Mouse (Mus musculus) MEL (cell line): ENCODE measurements around the gene Tirap. TPM values are rescaled to one million over a fixed set of nuclear protein-coding genes. Genes with fewer than 3 reads are reported as not detected.

Experiments
- DNase-seq: peaks from one replicate; pipeline ENCODE4 v3.0.0; 2011; ENCODE audit warnings: low read depth, low spot score
- H3K27ac ChIP-seq: 2 replicates; pipeline ENCODE4 v1.5.1; 2012; ENCODE audit warnings: low read depth, mild to moderate bottlenecking, control low read depth, low read length, moderate library complexity; ENCODE audit not compliant: control insufficient read depth
- H3K27me3 ChIP-seq, 2 experiments: fragments of 150-350 bp in 1 of 2; sonication (generic) in 1 of 2; 2 replicates each; pipeline ENCODE4 v1.6.1; 2012; ENCODE audit warnings: low read length in 2 of 2, mild to moderate bottlenecking in 2 of 2, improper control_type of control experiment in 1 of 2, moderate library complexity in 1 of 2; ENCODE audit not compliant: insufficient read depth in 2 of 2, control insufficient read depth in 1 of 2
- H3K36me3 ChIP-seq, 2 experiments: 2 replicates each; pipeline ENCODE4 v1.6.1; 2012 to 2014; ENCODE audit warnings: low read length in 2 of 2, improper control_type of control experiment in 1 of 2, inconsistent platforms in 1 of 2, mild to moderate bottlenecking in 1 of 2; ENCODE audit not compliant: insufficient read depth in 2 of 2, control insufficient read depth in 1 of 2
- H3K4me1 ChIP-seq, 2 experiments: fragments of 150-350 bp in 1 of 2; sonication (generic) in 1 of 2; 2 replicates each; pipeline ENCODE4 v1.6.1; 2012; ENCODE audit warnings: low read length in 2 of 2, improper control_type of control experiment in 1 of 2, mild to moderate bottlenecking in 1 of 2; ENCODE audit not compliant: insufficient read depth in 2 of 2, control insufficient read depth in 1 of 2
- H3K4me3 ChIP-seq, 2 experiments: fragments of 150-350 bp in 1 of 2; sonication (generic) in 1 of 2; 2 replicates each; pipeline ENCODE4 v1.5.1; 2012; ENCODE audit warnings: low read depth in 2 of 2, low read length in 2 of 2, mild to moderate bottlenecking in 2 of 2, moderate library complexity in 2 of 2, control low read depth in 1 of 2, improper control_type of control experiment in 1 of 2; ENCODE audit not compliant: control insufficient read depth in 1 of 2, insufficient read depth in 1 of 2
- H3K79me2 ChIP-seq: 2 replicates; pipeline ENCODE4 v1.6.1; 2012; ENCODE audit warnings: mild to moderate bottlenecking, low read length, moderate library complexity; ENCODE audit not compliant: control insufficient read depth, poor library complexity, insufficient read depth
- H3K9ac ChIP-seq: 2 replicates; pipeline ENCODE4 v1.6.1; 2012; ENCODE audit warnings: low read depth, mild to moderate bottlenecking, control low read depth, low read length, moderate library complexity; ENCODE audit not compliant: control insufficient read depth, poor library complexity, severe bottlenecking
- H3K9me3 ChIP-seq: fragments of 150-350 bp; sonication (generic); replicated peaks from 2 replicates; pipeline ENCODE4 v1.6.1; 2012; ENCODE audit warnings: mild to moderate bottlenecking, low read length, improper control_type of control experiment, moderate library complexity; ENCODE audit not compliant: insufficient read depth
- BHLHE40 ChIP-seq: IDR thresholded peaks from 2 replicates; pipeline ENCODE4 v1.6.1; 2012; ENCODE audit warnings: low read depth, mild to moderate bottlenecking, inconsistent platforms, low read length, improper control_type of control experiment, borderline replicate concordance
- CHD1 ChIP-seq: IDR thresholded peaks from 2 replicates; pipeline ENCODE4 v1.6.1; 2012; ENCODE audit warnings: low read depth, mild to moderate bottlenecking, inconsistent platforms, low read length, improper control_type of control experiment
- E2F4 ChIP-seq: IDR thresholded peaks from 2 replicates; pipeline ENCODE4 v1.6.1; 2011; ENCODE audit warnings: low read depth, low read length, improper control_type of control experiment, borderline replicate concordance
- ELF1 ChIP-seq: IDR thresholded peaks from 2 replicates; pipeline ENCODE4 v1.6.1; 2014; ENCODE audit warnings: low read depth, mild to moderate bottlenecking, inconsistent platforms, low read length, improper control_type of control experiment, moderate library complexity
- EP300 ChIP-seq, 2 experiments: IDR thresholded peaks; 2 replicates each; pipeline ENCODE4 v1.6.1; 2011; ENCODE audit warnings: improper control_type of control experiment in 2 of 2, low read length in 2 of 2, low read depth in 1 of 2, mild to moderate bottlenecking in 1 of 2
- GABPA ChIP-seq: IDR thresholded peaks from 2 replicates; pipeline ENCODE4 v1.6.1; 2012; ENCODE audit warnings: low read depth, mild to moderate bottlenecking, inconsistent platforms, low read length, improper control_type of control experiment, moderate library complexity
- JUND ChIP-seq: IDR thresholded peaks from 2 replicates; pipeline ENCODE4 v1.6.1; 2011; ENCODE audit warnings: low read depth, mild to moderate bottlenecking, improper control_type of control experiment, low read length
- KAT2A ChIP-seq: conservative IDR thresholded peaks from 2 replicates; pipeline ENCODE4 v1.6.1; 2012; ENCODE audit warnings: low read depth, low read length, improper control_type of control experiment, inconsistent platforms
- MAFK ChIP-seq: IDR thresholded peaks from 2 replicates; pipeline ENCODE4 v1.6.1; 2011; ENCODE audit warnings: low read depth, mild to moderate bottlenecking, low read length, improper control_type of control experiment, borderline replicate concordance
- MEF2A ChIP-seq: IDR thresholded peaks from 2 replicates; pipeline ENCODE4 v1.6.1; 2014; ENCODE audit warnings: low read depth, mild to moderate bottlenecking, inconsistent platforms, low read length, improper control_type of control experiment; ENCODE audit not compliant: poor library complexity, insufficient replicate concordance, severe bottlenecking; ENCODE audit errors: extremely low read depth
- MYB ChIP-seq: IDR thresholded peaks from 2 replicates; pipeline ENCODE4 v1.6.1; 2011; ENCODE audit warnings: mild to moderate bottlenecking, low read depth, low read length, improper control_type of control experiment
- NELFE ChIP-seq: IDR thresholded peaks from 2 replicates; pipeline ENCODE4 v1.6.1; 2011; ENCODE audit warnings: low read depth, low read length, improper control_type of control experiment
- NRF1 ChIP-seq: IDR thresholded peaks from 2 replicates; pipeline ENCODE4 v1.6.1; 2014; ENCODE audit warnings: low read depth, mild to moderate bottlenecking, inconsistent platforms, low read length, improper control_type of control experiment, moderate library complexity; ENCODE audit not compliant: poor library complexity, insufficient read depth, severe bottlenecking
- POLR2A ChIP-seq, 2 experiments: IDR thresholded peaks; 2 replicates each; pipeline ENCODE4 v1.6.1; 2011 to 2012; ENCODE audit warnings: low read length in 2 of 2, mild to moderate bottlenecking in 2 of 2, control low read depth in 1 of 2, improper control_type of control experiment in 1 of 2, low read depth in 1 of 2, moderate library complexity in 1 of 2; ENCODE audit not compliant: control insufficient read depth in 1 of 2, insufficient read depth in 1 of 2, poor library complexity in 1 of 2
- POLR2AphosphoS2 ChIP-seq: IDR thresholded peaks from 2 replicates; pipeline ENCODE4 v1.6.1; 2011; ENCODE audit warnings: low read length, improper control_type of control experiment
- RAD21 ChIP-seq: IDR thresholded peaks from 2 replicates; pipeline ENCODE4 v1.6.1; 2011; ENCODE audit warnings: mild to moderate bottlenecking, low read depth, low read length, improper control_type of control experiment
- SIN3A ChIP-seq: IDR thresholded peaks from 2 replicates; pipeline ENCODE4 v1.6.1; 2012; ENCODE audit warnings: low read length, improper control_type of control experiment, inconsistent platforms
- SMC3 ChIP-seq: IDR thresholded peaks from 2 replicates; pipeline ENCODE4 v1.6.1; 2011; ENCODE audit warnings: low read depth, low read length, improper control_type of control experiment
- TAL1 ChIP-seq: IDR thresholded peaks from 2 replicates; pipeline ENCODE4 v1.6.1; 2012; ENCODE audit warnings: mild to moderate bottlenecking, inconsistent platforms, low read length, moderate library complexity, mixed read lengths
- TBP ChIP-seq: IDR thresholded peaks from 2 replicates; pipeline ENCODE4 v1.8.0; 2011; ENCODE audit warnings: low read depth, low read length, improper control_type of control experiment
- USF1 ChIP-seq: IDR thresholded peaks from 2 replicates; pipeline ENCODE4 v1.6.1; 2014; ENCODE audit warnings: low read depth, mild to moderate bottlenecking, inconsistent platforms, low read length, improper control_type of control experiment, moderate library complexity
- USF2 ChIP-seq, 2 experiments: IDR thresholded peaks; 2 replicates each; pipeline ENCODE4 v1.6.1; 2011 to 2012; ENCODE audit warnings: improper control_type of control experiment in 2 of 2, low read length in 2 of 2, borderline replicate concordance in 1 of 2, inconsistent platforms in 1 of 2, low read depth in 1 of 2, mild to moderate bottlenecking in 1 of 2; ENCODE audit not compliant: insufficient read depth in 1 of 2
- ZC3H11A ChIP-seq: IDR thresholded peaks from 2 replicates; pipeline ENCODE4 v1.6.1; 2012; ENCODE audit warnings: low read depth, mild to moderate bottlenecking, inconsistent platforms, low read length, improper control_type of control experiment
- ZKSCAN1 ChIP-seq: IDR thresholded peaks from 2 replicates; pipeline ENCODE4 v1.6.1; 2012; ENCODE audit warnings: low read depth, mild to moderate bottlenecking, inconsistent platforms, low read length, improper control_type of control experiment, moderate library complexity
- ZMIZ1 ChIP-seq: IDR thresholded peaks from 2 replicates; pipeline ENCODE4 v1.6.1; 2012; ENCODE audit warnings: low read depth, mild to moderate bottlenecking, inconsistent platforms, low read length, improper control_type of control experiment, moderate library complexity
- ZNF384 ChIP-seq: IDR thresholded peaks from 2 replicates; pipeline ENCODE4 v1.6.1; 2012; ENCODE audit warnings: low read depth, mild to moderate bottlenecking, inconsistent platforms, low read length, improper control_type of control experiment
- polyA plus RNA-seq, 2 experiments: library from polyadenylated mRNA; stranded (reverse) in 1 of 2; unstranded in 1 of 2; fragments of >175 nt in 1 of 2; fragments of >200 nt in 1 of 2; gene quantifications; 2 replicates each; pipeline versions ENCODE4 v1.2.1 to v1.2.4; 2012; ENCODE audit warnings: low replicate concordance in 2 of 2, low read depth in 1 of 2; ENCODE audit not compliant: insufficient read length in 2 of 2, insufficient read depth in 1 of 2, missing spikeins in 1 of 2
- total RNA-seq: library from RNA; depleted of rRNA; stranded (reverse); fragments of 300-350 nt; gene quantifications from 2 replicates; pipeline ENCODE4 v1.2.3, GENCODE M21; 2012

Gene Tirap
- total and polyA plus RNA-seq, 3 experiments, result 2.4 to 5.3 TPM; not detected in 1

GRCm38 (mm10) chr9:35210542-35211474, 10.7 kb upstream of the Tirap start, which contains the start of gene Foxred1 (continued):
- TF ChIP-seq EP300 (IDR thresholded peaks at IDR 0.05; ENCODE audit: low read depth in 1 of 2, low read length in 2 of 2) (no peak), KAT2A (no peak; the same call in 1 of the 2 replicates), ELF1 (peak; percentile 89), MYB (no peak), POLR2AphosphoS2 (peak; percentile 96)

- H3K9ac ChIP-seq, result no peak overlapping the region
- H3K4me3 ChIP-seq, result no peak overlapping the region
- H3K36me3 ChIP-seq, result peaks cover 8 to 19% of the 10 kb centered on the region in 2 experiments
- no peak overlapping the region for H3K27ac ChIP-seq
- TF ChIP-seq TBP, result no peak
- no peak for TF ChIP-seq SIN3A
- TF ChIP-seq NELFE, result no peak
- TF ChIP-seq USF1, result no peak
- peaks cover 10 to 11% of the 10 kb centered on the region in 2 experiments for H3K4me1 ChIP-seq
- no peaks in the 10 kb centered on the region for H3K27me3 ChIP-seq
- H3K9me3 ChIP-seq, result no peaks in the 10 kb centered on the region
- DNase-seq, result no peak
- peaks cover 1% of the 10 kb centered on the region; the same call in 1 of the 2 replicates for H3K79me2 ChIP-seq
Observed at GRCm38 (mm10) chr9:35204421-35204820, 4.3 kb upstream of the Tirap start.

GRCm38 (mm10) chr9:35203536-35203935, 3.4 kb upstream of the Tirap start:
- peak overlapping the region; percentile 24; the same call in 1 of the 2 replicates for H3K9ac ChIP-seq
- no peaks in the 10 kb centered on the region for H3K9me3 ChIP-seq
- H3K27me3 ChIP-seq, result no peaks in the 10 kb centered on the region
- peaks cover 1% of the 10 kb centered on the region; the same call in 1 of the 2 replicates for H3K79me2 ChIP-seq
- peak; percentile 81 for DNase-seq
- H3K4me3 ChIP-seq, result no peak overlapping the region
- H3K36me3 ChIP-seq, result peaks cover 5 to 19% of the 10 kb centered on the region in 2 experiments
- H3K4me1 ChIP-seq, result peaks cover 10 to 11% of the 10 kb centered on the region in 2 experiments
- peak overlapping the region; percentile 61 for H3K27ac ChIP-seq
- TF ChIP-seq NRF1 (no peak), ZNF384 (no peak), MAFK (no peak), KAT2A (no peak), SMC3 (no peak), TBP (0 out of 2 replicates have a peak, but pooled peaks have one; percentile 30), USF2 (IDR thresholded peaks at IDR 0.05; ENCODE audit: borderline replicate concordance in 1 of 2, insufficient read depth in 1 of 2, low read depth in 1 of 2, low read length in 2 of 2) (no peak), EP300 (IDR thresholded peaks at IDR 0.05; ENCODE audit: low read depth in 1 of 2, low read length in 2 of 2) (peak; percentile 50 to 61; a peak in 3 of 4 replicates), RAD21 (no peak), ZKSCAN1 (no peak), E2F4 (no peak), BHLHE40 (no peak), ELF1 (peak; percentile 61; the same call in 1 of the 2 replicates), CHD1 (no peak), MEF2A (no peak), GABPA (no peak), TAL1 (peak; percentile 58), SIN3A (0 out of 2 replicates have a peak, but pooled peaks have one; percentile 47), JUND (no peak), ZC3H11A (no peak), POLR2A (IDR thresholded peaks at IDR 0.05; ENCODE audit: control insufficient read depth in 1 of 2, insufficient read depth in 1 of 2, low read depth in 1 of 2, low read length in 2 of 2, poor library complexity in 1 of 2) (0 out of 4 replicates have a peak, but pooled peaks of 1 of the 2 experiments have one; percentile 28), ZMIZ1 (no peak)
